Mouse (Mus musculus): Measurements from ENCODE around the gene Tmem170b. TPM values are rescaled to one million over a fixed set of nuclear protein-coding genes. Genes with fewer than 3 reads are reported as not detected.

Gene Tmem170b
- polyA plus RNA-seq, 1 experiment = 21.6 TPM

GRCm38 (mm10) chr13:41620132-41620531 is 14.4 kb downstream of the Tmem170b start:
- Histone ChIP-seq H3K4me1 (ENCODE audit: control insufficient read depth, insufficient read depth, low read length) (peaks cover 9% of the 10 kb centered on the region), H3K27ac (ENCODE audit: insufficient read depth, low read length) (no peak overlapping the region), H3K4me3 (replicated peaks; ENCODE audit: insufficient read depth, low read depth, low read length) (no peak overlapping the region)

GRCm38 (mm10) chr13:41624123-41624522 is 18.4 kb downstream of the Tmem170b start:
- Histone ChIP-seq H3K27me3 (ENCODE audit: control insufficient read depth, insufficient read depth, low read length) (no peaks in the 10 kb centered on the region), H3K27ac (ENCODE audit: insufficient read depth, low read length) (no peak overlapping the region), H3K4me3 (replicated peaks; ENCODE audit: insufficient read depth, low read depth, low read length) (no peak overlapping the region), H3K4me1 (ENCODE audit: control insufficient read depth, insufficient read depth, low read length) (peaks cover 12% of the 10 kb centered on the region; the same call in 1 of the 2 replicates)
- DNase-seq = no peak
- TF ChIP-seq CTCF (IDR thresholded peaks at IDR 0.05; ENCODE audit: borderline replicate concordance, insufficient read depth, low read depth, low read length) (no peak), POLR2A (IDR thresholded peaks at IDR 0.05; ENCODE audit: borderline replicate concordance, insufficient read depth, low read length) (no peak)
- WGBS = 93% methylated on average over 1 of the region's 1 CpGs

More at GRCm38 (mm10) chr13:41620132-41620531, 14.4 kb downstream of the Tmem170b start:
- 85% methylated on average over 4 of the region's 4 CpGs for WGBS
- TF ChIP-seq POLR2A (IDR thresholded peaks at IDR 0.05; ENCODE audit: borderline replicate concordance, insufficient read depth, low read length) (no peak), CTCF (IDR thresholded peaks at IDR 0.05; ENCODE audit: borderline replicate concordance, insufficient read depth, low read depth, low read length) (no peak)
- no peaks in the 10 kb centered on the region for H3K27me3 ChIP-seq (ENCODE audit: control insufficient read depth, insufficient read depth, low read length)
- DNase-seq = no peak

- 67% methylated on average over 3 of the region's 3 CpGs for WGBS
- no peak for TF ChIP-seq POLR2A (IDR thresholded peaks at IDR 0.05; ENCODE audit: borderline replicate concordance, insufficient read depth, low read length)
- no peak for TF ChIP-seq CTCF (IDR thresholded peaks at IDR 0.05; ENCODE audit: borderline replicate concordance, insufficient read depth, low read depth, low read length)
- Histone ChIP-seq H3K4me3 (replicated peaks; ENCODE audit: insufficient read depth, low read depth, low read length) (no peak overlapping the region), H3K27me3 (ENCODE audit: control insufficient read depth, insufficient read depth, low read length) (no peaks in the 10 kb centered on the region), H3K4me1 (ENCODE audit: control insufficient read depth, insufficient read depth, low read length) (peaks cover 10% of the 10 kb centered on the region; the same call in 1 of the 2 replicates), H3K27ac (ENCODE audit: insufficient read depth, low read length) (no peak overlapping the region)
- no peak for DNase-seq
Observed at GRCm38 (mm10) chr13:41625248-41625647, 19.5 kb downstream of the Tmem170b start.

- peaks cover 8% of the 10 kb centered on the region; the same call in 1 of the 2 replicates for H3K4me1 ChIP-seq (ENCODE audit: control insufficient read depth, insufficient read depth, low read length)
- no peaks in the 10 kb centered on the region for H3K27me3 ChIP-seq (ENCODE audit: control insufficient read depth, insufficient read depth, low read length)
- no peak overlapping the region for H3K4me3 ChIP-seq (replicated peaks; ENCODE audit: insufficient read depth, low read depth, low read length)
- no peak overlapping the region for H3K27ac ChIP-seq (ENCODE audit: insufficient read depth, low read length)
- TF ChIP-seq POLR2A (IDR thresholded peaks at IDR 0.05; ENCODE audit: borderline replicate concordance, insufficient read depth, low read length) (no peak), CTCF (IDR thresholded peaks at IDR 0.05; ENCODE audit: borderline replicate concordance, insufficient read depth, low read depth, low read length) (no peak)
- WGBS = 55% methylated on average over 3 of the region's 3 CpGs
- DNase-seq = no peak
Observed at GRCm38 (mm10) chr13:41627277-41627916, 21.7 kb downstream of the Tmem170b start.

- no peak overlapping the region for H3K27ac ChIP-seq (ENCODE audit: insufficient read depth, low read length)
- WGBS = 27% methylated on average over 13 of the region's 13 CpGs
- no peaks in the 10 kb centered on the region for H3K27me3 ChIP-seq (ENCODE audit: control insufficient read depth, insufficient read depth, low read length)
- peak; percentile 95 for TF ChIP-seq CTCF (IDR thresholded peaks at IDR 0.05; ENCODE audit: borderline replicate concordance, insufficient read depth, low read depth, low read length)
- no peak for TF ChIP-seq POLR2A (IDR thresholded peaks at IDR 0.05; ENCODE audit: borderline replicate concordance, insufficient read depth, low read length)
- DNase-seq = peak; percentile 70 to 80
- H3K4me3 ChIP-seq (replicated peaks; ENCODE audit: insufficient read depth, low read depth, low read length) = no peak overlapping the region
- H3K4me1 ChIP-seq (ENCODE audit: control insufficient read depth, insufficient read depth, low read length) = no peaks in the 10 kb centered on the region
Observed at GRCm38 (mm10) chr13:41634401-41634818, 28.7 kb downstream of the Tmem170b start.

GRCm38 (mm10) chr13:41638083-41638482 is 32.4 kb downstream of the Tmem170b start:
- no peak for TF ChIP-seq CTCF (IDR thresholded peaks at IDR 0.05; ENCODE audit: borderline replicate concordance, insufficient read depth, low read depth, low read length)
- no peak for TF ChIP-seq POLR2A (IDR thresholded peaks at IDR 0.05; ENCODE audit: borderline replicate concordance, insufficient read depth, low read length)
- H3K27ac ChIP-seq (ENCODE audit: insufficient read depth, low read length) = no peak overlapping the region
- 92% methylated on average over 4 of the region's 4 CpGs for WGBS
- no peak overlapping the region for H3K4me3 ChIP-seq (replicated peaks; ENCODE audit: insufficient read depth, low read depth, low read length)
- DNase-seq = no peak
- H3K27me3 ChIP-seq (ENCODE audit: control insufficient read depth, insufficient read depth, low read length) = no peaks in the 10 kb centered on the region
- H3K4me1 ChIP-seq (ENCODE audit: control insufficient read depth, insufficient read depth, low read length) = no peaks in the 10 kb centered on the region

GRCm38 (mm10) chr13:41642851-41643250 is 37.1 kb downstream of the Tmem170b start:
- H3K27me3 ChIP-seq (ENCODE audit: control insufficient read depth, insufficient read depth, low read length) = no peaks in the 10 kb centered on the region
- TF ChIP-seq CTCF (IDR thresholded peaks at IDR 0.05; ENCODE audit: borderline replicate concordance, insufficient read depth, low read depth, low read length) = no peak; the same call in 1 of the 2 replicates
- TF ChIP-seq POLR2A (IDR thresholded peaks at IDR 0.05; ENCODE audit: borderline replicate concordance, insufficient read depth, low read length) = no peak
- 22% methylated on average over 6 of the region's 6 CpGs for WGBS

GRCm38 (mm10) chr13:41643798-41644197 is 38.1 kb downstream of the Tmem170b start:
- H3K27me3 ChIP-seq (ENCODE audit: control insufficient read depth, insufficient read depth, low read length) = no peaks in the 10 kb centered on the region
- no peak overlapping the region for H3K4me3 ChIP-seq (replicated peaks; ENCODE audit: insufficient read depth, low read depth, low read length)
- H3K4me1 ChIP-seq (ENCODE audit: control insufficient read depth, insufficient read depth, low read length) = no peaks in the 10 kb centered on the region
- WGBS = 70% methylated on average over 7 of the region's 7 CpGs
- no peak for TF ChIP-seq POLR2A (IDR thresholded peaks at IDR 0.05; ENCODE audit: borderline replicate concordance, insufficient read depth, low read length)
- no peak for TF ChIP-seq CTCF (IDR thresholded peaks at IDR 0.05; ENCODE audit: borderline replicate concordance, insufficient read depth, low read depth, low read length)
- DNase-seq = no peak
- no peak overlapping the region for H3K27ac ChIP-seq (ENCODE audit: insufficient read depth, low read length)

More at GRCm38 (mm10) chr13:41642851-41643250, 37.1 kb downstream of the Tmem170b start:
- DNase-seq = peak; percentile 45 to 55
- H3K4me3 ChIP-seq (replicated peaks; ENCODE audit: insufficient read depth, low read depth, low read length) = no peak overlapping the region
- no peak overlapping the region for H3K27ac ChIP-seq (ENCODE audit: insufficient read depth, low read length)
- no peaks in the 10 kb centered on the region for H3K4me1 ChIP-seq (ENCODE audit: control insufficient read depth, insufficient read depth, low read length)

Measured in cerebellum, adult 2 months (tissue).